Mouse (Mus musculus) splenic B cell, adult 2 months (primary cell): ENCODE data around the gene Ttll1.

ENCODE experiments used
- DNase-seq: peaks from one replicate; pipeline ENCODE4 v3.0.0-alpha.2; 2011; ENCODE audit warnings: low read depth, low spot score
- H3K27me3 ChIP-seq: 2 replicates; pipeline ENCODE4 v1.6.1; 2012; ENCODE audit warnings: mild to moderate bottlenecking, low read length, moderate library complexity, mixed read lengths; ENCODE audit not compliant: control insufficient read depth, poor library complexity, insufficient read depth, severe bottlenecking
- H3K36me3 ChIP-seq: 2 replicates; pipeline ENCODE4 v1.6.1; 2012; ENCODE audit warnings: mild to moderate bottlenecking, low read length, moderate library complexity, mixed read lengths; ENCODE audit not compliant: control insufficient read depth, poor library complexity, insufficient read depth, severe bottlenecking

The Ttll1 gene

DNA sequence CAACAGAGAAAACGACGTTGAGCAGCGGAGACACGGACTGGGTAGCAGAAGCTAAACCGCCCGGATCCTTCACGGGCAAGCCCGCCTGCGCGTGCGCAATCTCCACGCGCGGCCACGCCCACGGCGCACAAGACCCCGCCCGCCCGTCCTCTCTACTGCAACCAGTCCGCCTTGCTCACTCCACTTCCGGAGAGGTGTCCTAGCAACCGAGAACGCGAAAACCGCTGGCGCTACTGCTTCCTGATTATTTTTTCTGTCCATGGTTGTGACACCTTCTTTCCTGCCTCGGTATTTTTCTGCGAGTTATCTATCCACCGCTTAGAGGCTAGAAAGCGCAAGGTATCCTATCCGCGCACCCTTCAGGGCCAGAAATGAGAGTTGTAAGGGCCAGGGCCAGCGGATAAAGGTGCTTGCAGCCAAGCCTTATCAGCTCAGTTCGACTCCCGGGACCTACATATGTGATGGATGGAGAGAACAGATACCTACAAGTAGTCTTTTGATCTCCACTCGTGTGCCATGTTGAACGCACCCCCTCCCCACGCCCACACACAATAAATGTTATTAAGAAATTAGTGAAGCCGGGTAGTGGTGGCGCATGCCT is at the start of gene Ttll1:
Ttll1 (minus strand) TSS at position 89 of the 601 bp plus-strand sequence.
- Histone ChIP-seq H3K27me3 (no peaks in the 10 kb centered on the region), H3K36me3 (no peaks in the 10 kb centered on the region)
- DNase-seq: peak; percentile 96

DNA sequence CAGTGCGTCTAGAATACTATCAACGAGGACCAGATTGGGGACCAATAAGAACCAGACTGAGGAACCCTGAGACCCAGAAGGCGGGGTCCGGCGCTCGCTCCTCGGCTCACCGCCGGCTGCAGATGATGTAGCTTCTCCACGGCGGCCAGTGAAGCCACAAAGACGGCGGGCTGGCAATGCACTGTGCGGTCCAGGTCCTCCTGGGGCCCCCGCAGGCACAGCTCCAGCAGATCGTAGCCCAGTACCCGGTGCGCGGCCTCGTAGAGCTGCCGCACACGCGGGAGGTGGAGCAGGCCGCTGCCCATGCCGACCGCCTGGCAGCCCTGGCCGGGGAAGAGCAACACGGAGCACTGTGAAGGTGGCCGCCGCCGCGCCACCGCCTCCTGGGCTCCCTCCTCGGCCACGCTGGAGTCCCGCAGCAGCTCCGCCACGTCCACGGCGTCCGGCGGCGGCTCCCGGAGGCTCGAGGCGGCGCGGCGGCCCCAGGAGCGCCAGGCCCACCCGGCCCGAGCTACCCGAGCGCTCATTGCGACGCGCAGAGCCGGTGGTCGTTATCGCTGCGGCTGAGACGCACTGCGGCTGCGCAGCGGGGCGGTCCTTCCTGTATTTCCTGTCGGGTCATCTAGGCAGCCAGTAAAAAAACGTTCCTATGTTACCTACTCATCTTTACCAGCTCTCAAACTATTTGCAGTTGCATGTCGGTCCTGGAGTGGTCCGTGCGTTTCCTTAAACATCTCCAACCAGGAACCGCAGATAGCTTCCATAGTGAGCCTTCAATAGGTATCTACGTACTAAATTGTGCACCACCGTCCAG is 44.7 kb upstream of the Ttll1 start:
- DNase-seq: peak; percentile 90
- Histone ChIP-seq H3K36me3 (no peaks in the 10 kb centered on the region), H3K27me3 (no peaks in the 10 kb centered on the region)

DNA sequence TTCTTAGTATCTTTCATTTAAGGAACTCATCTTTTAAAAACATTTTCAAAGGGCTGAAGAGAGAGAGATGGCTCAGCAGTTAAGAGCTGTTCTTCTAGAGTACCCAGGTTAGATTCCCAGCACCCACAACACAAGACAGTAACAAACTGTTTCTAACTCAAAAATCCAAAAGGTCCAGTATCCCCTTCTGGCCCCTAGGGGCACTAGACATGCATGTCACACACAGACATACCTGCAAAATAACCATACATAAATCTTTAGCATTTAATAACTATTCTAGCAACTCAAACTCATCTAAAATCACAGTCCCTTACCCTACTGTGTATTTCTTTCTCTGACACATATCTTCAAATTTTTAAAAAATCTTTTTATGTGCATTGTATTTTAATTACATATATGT is 43.1 kb upstream of the Ttll1 start:
- no peaks in the 10 kb centered on the region for H3K36me3 ChIP-seq
- peak; percentile 47 for DNase-seq
- H3K27me3 ChIP-seq: no peaks in the 10 kb centered on the region

GRCm38 (mm10) chr15:83550137-83550536 is 39.4 kb upstream of the Ttll1 start:
- no peak for DNase-seq
- Histone ChIP-seq H3K36me3 (peaks cover 2% of the 10 kb centered on the region; the same call in 1 of the 2 replicates), H3K27me3 (no peaks in the 10 kb centered on the region)

DNA sequence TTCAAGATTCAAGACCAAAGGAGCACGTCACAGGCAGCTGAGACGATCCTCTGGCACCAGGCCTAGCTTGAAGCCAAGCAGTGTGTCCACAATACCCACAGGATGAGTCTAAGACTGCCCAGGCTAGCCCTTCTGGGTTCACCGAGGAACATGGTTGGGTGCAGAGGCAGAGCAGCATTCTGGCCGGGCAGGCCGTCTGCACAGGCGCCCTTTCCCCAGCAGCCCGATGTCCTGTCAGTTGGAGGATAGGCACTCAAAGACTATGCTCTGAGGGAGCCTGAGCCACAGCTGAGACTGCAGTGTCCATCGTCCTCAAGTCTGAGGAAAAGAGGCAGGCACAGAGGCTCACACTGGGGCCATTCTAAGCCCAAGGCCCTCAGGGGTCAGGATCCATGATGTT is 36.5 kb upstream of the Ttll1 start:
- no peak for DNase-seq
- H3K36me3 ChIP-seq: peaks cover 2% of the 10 kb centered on the region; the same call in 1 of the 2 replicates
- no peaks in the 10 kb centered on the region for H3K27me3 ChIP-seq

DNA sequence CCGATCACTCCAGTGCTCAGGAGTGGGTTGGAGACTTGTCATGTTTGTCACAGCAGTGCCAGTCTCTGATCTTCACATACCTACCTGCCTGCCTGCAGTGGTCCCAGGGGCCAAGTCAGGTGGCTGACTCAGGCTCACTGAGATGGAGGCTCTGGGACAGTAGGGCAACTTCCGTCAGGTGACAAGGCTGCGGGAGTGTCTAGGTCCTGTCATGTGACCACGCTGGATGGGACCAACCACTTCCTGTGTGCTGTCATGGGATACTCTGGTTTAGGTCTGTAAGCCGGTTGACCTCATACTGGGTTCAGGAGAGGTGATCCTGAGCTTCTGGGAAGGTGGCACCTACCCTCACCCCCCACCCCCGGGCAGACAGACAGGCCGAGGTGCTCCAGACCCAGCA is 35.3 kb upstream of the Ttll1 start:
- H3K27me3 ChIP-seq: no peaks in the 10 kb centered on the region
- DNase-seq: no peak
- peaks cover 2% of the 10 kb centered on the region; the same call in 1 of the 2 replicates for H3K36me3 ChIP-seq

DNA sequence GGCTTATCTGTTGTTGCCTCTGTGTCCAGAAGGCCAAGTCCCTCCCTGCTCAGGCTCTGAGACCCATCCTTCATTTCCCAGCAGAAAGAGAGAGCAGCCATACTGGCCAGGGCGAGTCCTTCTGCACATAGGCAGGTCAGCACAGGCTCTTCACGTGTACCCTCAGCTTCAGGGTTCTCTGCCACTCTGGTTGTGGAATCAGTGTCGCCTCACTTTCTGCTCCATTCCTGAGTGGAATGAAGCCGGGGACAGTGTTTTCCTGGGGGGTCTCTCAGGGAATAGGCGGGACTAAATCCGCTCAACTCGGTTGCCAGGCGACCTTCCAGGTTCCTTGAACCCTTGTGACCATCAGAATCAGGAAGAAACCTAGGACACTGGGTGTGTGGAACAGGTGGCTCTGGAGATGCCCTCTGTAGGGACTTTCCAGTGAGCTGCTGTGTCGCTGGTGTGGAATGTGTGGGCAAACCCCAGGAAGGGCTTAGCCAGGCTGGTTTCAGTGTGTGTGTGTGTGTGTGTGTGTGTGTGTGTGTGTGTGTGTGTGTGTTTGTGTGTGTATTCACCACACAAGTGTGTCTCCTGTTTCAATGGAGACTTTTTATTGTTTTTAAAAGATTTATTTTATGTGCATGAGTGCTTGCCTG is 31.1 kb upstream of the Ttll1 start:
- Histone ChIP-seq H3K36me3 (no peaks in the 10 kb centered on the region), H3K27me3 (no peaks in the 10 kb centered on the region)
- no peak for DNase-seq

GRCm38 (mm10) chr15:83539905-83540304 is 29.2 kb upstream of the Ttll1 start:
- no peak for DNase-seq
- Histone ChIP-seq H3K36me3 (no peaks in the 10 kb centered on the region), H3K27me3 (no peaks in the 10 kb centered on the region)

DNA sequence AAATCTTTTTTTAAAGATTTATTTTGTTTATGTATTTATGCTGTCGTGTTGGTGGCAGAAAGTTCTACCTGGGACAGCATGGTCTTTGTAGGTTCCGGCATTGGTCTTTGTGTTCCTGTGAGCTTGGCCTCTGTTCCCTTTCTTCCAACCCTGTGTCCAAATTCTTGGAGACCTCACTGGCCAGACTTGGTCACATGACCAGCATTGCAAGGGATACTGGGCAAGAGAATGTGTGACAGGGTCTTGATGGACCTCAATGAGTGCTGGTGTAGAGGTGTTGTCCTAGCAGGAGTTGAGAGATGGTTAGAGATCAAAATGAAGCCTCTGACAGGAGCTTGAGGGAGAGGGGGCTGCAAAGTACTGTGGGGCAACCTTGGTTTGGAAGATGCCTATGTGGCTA is 28.2 kb upstream of the Ttll1 start:
- H3K27me3 ChIP-seq: no peaks in the 10 kb centered on the region
- DNase-seq: no peak
- no peaks in the 10 kb centered on the region for H3K36me3 ChIP-seq

GRCm38 (mm10) chr15:83535890-83536231 is 25.2 kb upstream of the Ttll1 start:
- H3K36me3 ChIP-seq: no peaks in the 10 kb centered on the region

DNA sequence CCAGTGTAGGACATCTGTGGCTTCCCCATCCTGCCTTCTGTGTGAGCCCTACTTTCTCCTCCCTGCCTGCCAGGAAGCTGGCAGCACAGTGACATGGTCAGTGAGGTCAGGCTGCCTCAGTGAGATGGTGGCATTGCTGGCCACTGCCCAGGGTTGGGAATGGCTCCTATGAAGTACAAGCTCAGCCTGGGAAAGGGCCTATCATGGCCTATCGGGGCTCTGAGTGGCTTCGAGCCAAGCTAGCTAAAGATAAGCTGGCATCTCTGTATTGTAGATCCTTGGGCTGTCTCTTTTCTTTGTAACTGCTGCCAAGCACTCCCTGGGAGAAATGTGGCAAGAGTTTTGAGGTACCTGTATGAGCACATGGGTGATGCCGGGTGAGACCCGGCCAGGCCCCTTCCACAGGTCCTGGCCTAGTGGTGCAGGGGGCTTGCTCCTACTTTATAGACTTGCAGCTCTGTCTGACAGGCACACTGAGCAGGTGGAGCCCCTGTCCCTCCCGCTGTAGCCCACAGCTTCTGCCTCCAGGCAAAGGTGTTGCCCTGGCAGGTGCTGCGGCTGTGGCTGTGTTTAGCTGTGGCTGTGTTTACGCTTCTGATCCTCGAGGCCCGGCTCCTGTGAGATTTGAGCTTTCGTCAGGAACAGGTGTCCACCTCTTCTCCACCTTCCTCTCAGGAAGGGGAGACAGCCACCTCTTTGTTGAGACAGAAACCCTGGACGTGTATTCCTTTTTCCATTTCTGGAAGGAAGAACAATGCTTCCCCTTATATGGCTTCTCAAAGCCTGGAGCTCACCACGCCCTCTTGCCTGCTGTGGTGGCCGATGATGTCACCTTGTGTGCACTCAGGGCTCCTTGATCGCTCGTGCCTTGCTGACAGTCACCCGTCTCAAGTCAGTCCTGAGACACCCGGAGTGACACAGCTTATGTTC is 24.5 kb upstream of the Ttll1 start:
- no peaks in the 10 kb centered on the region for H3K36me3 ChIP-seq
- H3K27me3 ChIP-seq: no peaks in the 10 kb centered on the region
- no peak for DNase-seq

More at GRCm38 (mm10) chr15:83535890-83536231, 25.2 kb upstream of the Ttll1 start:
- no peak for DNase-seq
- H3K27me3 ChIP-seq: no peaks in the 10 kb centered on the region

GRCm38 (mm10) chr15:83532606-83533005 is 21.9 kb upstream of the Ttll1 start:
- Histone ChIP-seq H3K36me3 (no peaks in the 10 kb centered on the region), H3K27me3 (no peaks in the 10 kb centered on the region)
- DNase-seq: no peak

- no peak for DNase-seq
- Histone ChIP-seq H3K27me3 (no peaks in the 10 kb centered on the region), H3K36me3 (no peaks in the 10 kb centered on the region)
Observed at GRCm38 (mm10) chr15:83531961-83532469, 21.3 kb upstream of the Ttll1 start.

DNA sequence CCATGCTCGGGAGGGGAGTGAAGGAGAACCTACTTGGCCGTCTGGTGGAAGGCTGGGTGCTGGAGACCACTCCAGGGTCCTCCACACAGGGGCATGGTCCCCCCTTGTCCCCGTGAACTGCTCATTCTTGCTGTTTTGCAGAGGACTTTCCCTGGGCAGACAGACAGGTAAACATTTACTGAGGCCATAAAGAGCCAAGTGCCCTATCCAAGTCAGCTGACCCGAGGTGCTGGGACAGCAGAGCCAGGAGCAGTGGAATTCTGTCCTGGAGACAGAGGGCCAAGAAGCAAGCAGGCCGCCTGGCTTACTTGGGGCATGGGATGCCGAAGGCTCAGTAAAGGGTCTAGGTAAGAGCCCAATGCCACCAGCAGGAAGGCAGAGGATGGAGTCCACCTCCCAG is 20.0 kb upstream of the Ttll1 start:
- DNase-seq: no peak
- Histone ChIP-seq H3K36me3 (no peaks in the 10 kb centered on the region), H3K27me3 (peaks cover 2% of the 10 kb centered on the region; the same call in 1 of the 2 replicates)
